Mouse (Mus musculus) pancreas, adult 10 weeks (tissue): ENCODE data around the gene Gsta4. TPM values are rescaled to one million over a fixed set of nuclear protein-coding genes. Genes with fewer than 3 reads are reported as not detected.

Source experiments
- polyA plus RNA-seq: library from polyadenylated mRNA; stranded (reverse); fragments of 350-450 nt; fragmentation: Illumina TruSeq; extraction: RNeasy Lipid Tissue Mini Kit (QIAGEN cat#74804); gene quantifications from one replicate; pipeline ENCODE4 v1.2.3, GENCODE M21; 2015; ENCODE audit warnings: low read depth, low replicate concordance; ENCODE audit not compliant: insufficient read depth

The Gsta4 gene
- polyA plus RNA-seq, result 5.2 TPM

DNA sequence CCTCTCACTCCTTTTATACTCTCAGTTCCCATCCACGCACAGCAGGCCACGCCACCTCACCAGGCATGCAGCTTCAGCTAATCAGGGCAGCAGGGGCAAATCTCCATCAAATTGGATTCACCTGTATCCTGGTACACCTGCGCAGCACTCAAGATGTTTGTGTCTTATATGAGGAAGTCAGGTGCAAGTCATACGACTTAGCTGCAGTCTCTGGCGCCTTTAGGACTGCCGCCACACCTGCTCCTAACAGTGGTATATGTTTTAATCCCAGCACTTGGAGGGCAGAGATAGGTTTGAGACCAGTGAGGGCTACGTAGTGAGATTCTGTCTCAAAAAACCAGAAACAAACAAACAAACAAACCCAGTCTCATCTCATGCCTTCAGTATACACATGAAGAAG lies at the start of gene Gsta4:
Gsta4 (plus strand) TSS at position 301 of the 400 bp plus-strand sequence.

DNA sequence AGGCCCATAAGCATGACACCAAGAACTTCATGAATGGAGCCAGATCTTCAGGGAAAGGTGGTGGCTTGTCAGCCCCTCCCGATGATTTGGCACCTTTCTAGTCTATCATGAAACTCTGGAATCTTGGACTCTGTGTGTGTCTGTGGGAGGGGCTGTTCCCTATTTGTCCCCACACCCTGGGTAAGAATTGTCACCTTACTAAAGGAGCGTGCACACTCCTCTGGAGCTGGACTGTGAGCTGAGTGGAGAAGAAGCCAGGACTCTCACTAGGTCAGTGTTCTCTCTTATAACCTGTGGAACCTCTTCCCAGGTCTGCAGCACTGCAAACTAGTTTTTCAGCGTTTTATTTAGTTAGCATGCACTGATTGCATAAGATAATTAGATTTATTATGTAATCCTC lies 47.9 kb downstream of the Gsta4 start, which contains the start of gene Gsta1:
Gsta1 (plus strand) TSS at position 196 of the 400 bp plus-strand sequence.

DNA sequence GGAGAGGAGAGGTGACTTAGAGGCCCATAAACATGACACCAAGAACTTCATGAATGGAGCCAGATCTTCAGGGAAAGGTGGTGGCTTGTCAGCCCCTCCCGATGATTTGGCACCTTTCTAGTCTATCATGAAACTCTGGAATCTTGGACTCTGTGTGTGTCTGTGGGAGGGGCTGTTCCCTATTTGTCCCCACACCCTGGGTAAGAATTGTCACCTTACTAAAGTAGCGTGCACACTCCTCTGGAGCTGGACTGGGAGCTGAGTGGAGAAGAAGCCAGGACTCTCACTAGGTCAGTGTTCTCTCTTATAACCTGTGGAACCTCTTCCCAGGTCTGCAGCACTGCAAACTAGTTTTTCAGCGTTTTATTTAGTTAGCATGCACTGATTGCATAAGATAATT lies 74.3 kb downstream of the Gsta4 start, which contains the start of gene Gm3776:
Gm3776 (plus strand) TSS at position 216 of the 400 bp plus-strand sequence.

Other genes starting within 250 kb of the Gsta4 start
- not detected for gene Gcm1, start 130.8 kb upstream of the Gsta4 start, polyA plus RNA-seq
- 32.2 TPM for gene Fbxo9, start 73.7 kb upstream of the Gsta4 start, polyA plus RNA-seq
- gene Ick, start 73.6 kb upstream of the Gsta4 start, polyA plus RNA-seq, result 4.0 TPM
- not detected for gene Gsta1, start 47.9 kb downstream of the Gsta4 start, polyA plus RNA-seq
- not detected for gene Gm3776, start 74.4 kb downstream of the Gsta4 start, polyA plus RNA-seq
- not detected for gene Gm10639, start 107.1 kb downstream of the Gsta4 start, polyA plus RNA-seq
- gene Omt2a, start 132.0 kb downstream of the Gsta4 start, polyA plus RNA-seq, result not detected
- gene Omt2b, start 144.8 kb downstream of the Gsta4 start, polyA plus RNA-seq, result not detected
- gene Gsta2, start 173.0 kb downstream of the Gsta4 start, polyA plus RNA-seq, result not detected
- gene Dppa5a, start 185.4 kb downstream of the Gsta4 start, polyA plus RNA-seq, result not detected
- gene Ooep, start 196.0 kb downstream of the Gsta4 start, polyA plus RNA-seq, result not detected
- gene Ddx43, start 213.0 kb downstream of the Gsta4 start, polyA plus RNA-seq, result not detected